Mouse (Mus musculus) cortical plate, adult 2 months (tissue): ENCODE results near the gene Nynrin. TPM values are rescaled to one million over a fixed set of nuclear protein-coding genes. Genes with fewer than 3 reads are reported as not detected.

Source experiments
- H3K27ac ChIP-seq: fragments of 200-500 bp; 2 replicates; pipeline ENCODE4 v1.5.1; 2012; ENCODE audit warnings: low read length, control low read depth, inconsistent platforms; ENCODE audit not compliant: insufficient read depth
- H3K4me1 ChIP-seq: fragments of 200-500 bp; 2 replicates; pipeline ENCODE4 v1.6.1; 2011; ENCODE audit warnings: low read length; ENCODE audit not compliant: control insufficient read depth, insufficient read depth
- H3K4me3 ChIP-seq: fragments of 200-500 bp; 2 replicates; pipeline ENCODE4 v1.5.1; 2011; ENCODE audit warnings: mild to moderate bottlenecking, low read length, control low read depth; ENCODE audit not compliant: insufficient read depth
- CTCF ChIP-seq: fragments of 200-500 bp; IDR thresholded peaks from 2 replicates; pipeline ENCODE4 v1.5.1; 2011; ENCODE audit warnings: mild to moderate bottlenecking, control low read depth, low read length; ENCODE audit not compliant: insufficient read depth; ENCODE audit errors: extremely low read depth
- POLR2A ChIP-seq: fragments of 200-500 bp; IDR thresholded peaks from 2 replicates; pipeline ENCODE4 v1.6.1; 2011; ENCODE audit warnings: mild to moderate bottlenecking, low read length, control low read depth; ENCODE audit not compliant: insufficient read depth; ENCODE audit errors: extremely low read depth
- polyA plus RNA-seq: library from polyadenylated mRNA; depleted of rRNA; stranded (reverse); fragments of >200 nt; gene quantifications from 2 replicates; pipeline ENCODE4 v1.2.3, GENCODE M21; 2012

Nynrin gene
- polyA plus RNA-seq, 1 experiment = 2.6 TPM

- H3K4me1 ChIP-seq = no peaks in the 10 kb centered on the region
- TF ChIP-seq CTCF (no peak), POLR2A (no peak)
- H3K4me3 ChIP-seq = no peak overlapping the region
- H3K27ac ChIP-seq = no peak overlapping the region
Observed at GRCm38 (mm10) chr14:55838740-55839139, 15.1 kb upstream of the Nynrin start.

- Histone ChIP-seq H3K27ac (no peak overlapping the region), H3K4me3 (no peak overlapping the region), H3K4me1 (no peaks in the 10 kb centered on the region)
- TF ChIP-seq CTCF = no peak
- no peak for TF ChIP-seq POLR2A
Observed at GRCm38 (mm10) chr14:55840853-55841366, 12.9 kb upstream of the Nynrin start.

- Histone ChIP-seq H3K27ac (no peak overlapping the region), H3K4me3 (no peak overlapping the region), H3K4me1 (no peaks in the 10 kb centered on the region)
- TF ChIP-seq POLR2A (no peak), CTCF (no peak)
Observed at GRCm38 (mm10) chr14:55842794-55843193, 11.0 kb upstream of the Nynrin start.

- H3K4me3 ChIP-seq = no peak overlapping the region
- no peak for TF ChIP-seq CTCF
- no peak for TF ChIP-seq POLR2A
- H3K4me1 ChIP-seq = no peaks in the 10 kb centered on the region
- no peak overlapping the region for H3K27ac ChIP-seq
Observed at GRCm38 (mm10) chr14:55845506-55846294, 8.1 kb upstream of the Nynrin start.

GRCm38 (mm10) chr14:55850885-55851284, 2.9 kb upstream of the Nynrin start:
- TF ChIP-seq POLR2A (no peak), CTCF (no peak)
- no peak overlapping the region for H3K27ac ChIP-seq
- no peaks in the 10 kb centered on the region for H3K4me1 ChIP-seq
- no peak overlapping the region for H3K4me3 ChIP-seq

- Histone ChIP-seq H3K27ac (no peak overlapping the region), H3K4me3 (peak overlapping the region; percentile 51; the same call in 1 of the 2 replicates), H3K4me1 (no peaks in the 10 kb centered on the region; the same call in 1 of the 2 replicates)
- no peak for TF ChIP-seq POLR2A
Observed at GRCm38 (mm10) chr14:55852646-55853551, 911 bp upstream of the Nynrin start.

- Histone ChIP-seq H3K4me1 (no peaks in the 10 kb centered on the region; the same call in 1 of the 2 replicates), H3K27ac (0 out of 2 replicates have a peak overlapping the region, but pooled peaks have one; percentile 48), H3K4me3 (peak overlapping the region; percentile 51)
- no peak for TF ChIP-seq CTCF
- TF ChIP-seq POLR2A = no peak
Observed at GRCm38 (mm10) chr14:55854406-55855100, 743 bp downstream of the Nynrin start.

GRCm38 (mm10) chr14:55855101-55855561, 1.3 kb downstream of the Nynrin start:
- Histone ChIP-seq H3K27ac (0 out of 2 replicates have a peak overlapping the region, but pooled peaks have one; percentile 33), H3K4me1 (no peaks in the 10 kb centered on the region; the same call in 1 of the 2 replicates), H3K4me3 (peak overlapping the region; percentile 51)
- TF ChIP-seq POLR2A = no peak
- TF ChIP-seq CTCF = no peak

GRCm38 (mm10) chr14:55857588-55857987, 3.8 kb downstream of the Nynrin start:
- TF ChIP-seq POLR2A (no peak), CTCF (no peak)
- no peak overlapping the region for H3K27ac ChIP-seq
- no peaks in the 10 kb centered on the region; the same call in 1 of the 2 replicates for H3K4me1 ChIP-seq
- no peak overlapping the region for H3K4me3 ChIP-seq
